Mouse (Mus musculus) embryo, embryonic 11.5 days (tissue): ENCODE results near the gene Cep135.
A peak's percentile ranks its signal among the peaks of the same experiment; 100 is the strongest.

Experiments
- DNase-seq: peaks from one replicate; pipeline ENCODE4 v3.0.0-alpha.2; 2012; ENCODE audit warnings: low read depth, low spot score

The Cep135 gene

DNA sequence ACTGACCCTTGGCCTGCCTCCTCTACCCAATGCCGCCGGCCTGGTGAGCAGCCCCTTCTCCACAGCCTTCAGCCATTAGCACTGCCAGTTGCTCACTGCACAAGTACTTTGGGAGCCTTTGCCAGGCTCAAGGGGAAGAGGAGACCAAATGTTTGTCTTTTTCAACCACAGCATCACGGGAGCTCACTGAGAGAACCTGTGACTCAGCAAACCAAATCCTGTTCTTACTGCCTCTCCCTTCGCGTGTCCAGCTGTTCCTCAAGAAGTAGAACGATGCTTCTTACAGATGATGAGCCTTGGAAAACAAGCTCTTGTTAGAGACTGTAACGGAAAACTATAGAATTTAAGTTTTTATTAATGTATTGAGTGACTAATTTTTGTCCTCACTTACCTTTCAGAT lies 55.7 kb downstream of the Cep135 start:
- DNase-seq, result no peak

DNA sequence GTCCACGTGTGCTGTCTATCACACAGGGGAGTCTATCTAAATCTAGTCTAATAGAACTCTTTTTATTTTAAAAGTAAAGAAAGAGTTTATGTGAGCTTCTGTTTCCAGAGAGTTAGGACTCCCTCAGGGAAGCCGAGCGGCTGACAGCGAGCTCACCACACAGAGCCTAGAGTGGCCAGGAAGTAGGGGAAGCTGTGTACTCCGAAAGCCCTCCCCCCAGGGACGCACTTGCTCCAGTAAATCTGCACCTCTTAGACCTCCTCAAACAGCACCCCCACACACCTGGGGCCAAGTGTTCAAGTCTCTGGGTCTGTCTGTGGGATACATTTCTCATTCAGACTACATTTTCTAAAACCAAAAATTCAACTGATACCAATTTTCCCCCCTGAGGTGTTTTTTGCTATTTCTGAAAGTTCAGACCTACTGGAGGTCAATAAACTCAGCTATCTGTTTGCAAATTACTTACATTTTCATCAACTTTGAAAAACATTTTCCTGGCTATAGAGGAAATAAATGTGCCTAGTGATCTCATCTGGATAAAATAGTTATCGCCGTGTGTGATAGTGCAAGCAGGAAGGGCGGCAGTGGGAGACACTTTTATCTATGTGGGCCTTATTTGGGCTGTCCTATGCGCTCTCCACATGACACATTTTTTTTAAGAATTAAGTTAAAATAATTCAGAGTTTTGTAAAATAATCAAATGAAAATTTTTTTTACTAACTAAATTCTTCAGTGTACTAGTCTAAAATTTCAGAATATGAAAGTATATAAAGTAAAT lies 56.8 kb downstream of the Cep135 start:
- DNase-seq, result no peak

DNA sequence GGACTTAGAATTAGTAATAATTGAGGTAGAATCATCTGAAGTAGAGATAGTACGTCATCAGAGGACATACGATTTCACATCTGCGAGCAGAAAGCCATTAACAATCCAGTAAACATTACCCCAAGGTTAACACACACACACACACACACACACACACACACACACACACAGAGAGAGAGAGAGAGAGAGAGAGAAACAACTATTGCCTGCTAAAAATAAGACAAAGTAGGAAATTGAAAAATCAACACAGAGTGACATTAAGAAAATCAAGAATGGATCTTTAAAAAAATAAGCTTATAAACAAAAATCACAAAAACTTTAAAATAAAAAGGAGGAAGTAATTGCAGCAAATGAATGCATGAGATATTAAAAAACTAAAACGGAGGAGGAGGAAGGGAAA lies 61.4 kb downstream of the Cep135 start:
- no peak for DNase-seq

DNA sequence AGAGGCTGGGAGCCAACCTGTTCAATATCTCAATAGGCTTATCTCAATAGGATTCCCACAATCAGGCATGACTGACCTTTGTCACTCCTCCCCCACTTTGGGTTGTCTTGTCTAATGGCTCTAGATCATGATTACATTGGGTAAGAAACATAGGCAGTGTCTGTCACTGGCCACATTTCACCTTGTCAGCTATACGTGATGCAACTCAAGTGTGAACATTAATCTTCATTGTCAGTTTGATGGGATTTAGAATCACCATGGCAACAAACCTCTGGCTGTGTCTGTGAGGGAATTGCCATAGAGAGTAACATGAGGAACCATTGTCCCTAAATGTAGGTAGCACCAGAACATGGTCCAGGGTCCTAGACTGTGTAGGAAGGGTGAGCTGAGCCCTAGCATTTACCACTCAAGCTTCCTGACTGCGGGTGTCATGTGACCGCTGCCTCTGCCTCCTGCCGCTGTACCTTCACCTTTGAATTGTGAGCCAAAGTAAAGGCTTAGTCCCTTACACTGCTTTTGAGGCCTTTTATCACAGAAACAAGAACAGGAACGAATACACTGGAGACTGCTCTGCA lies 62.7 kb downstream of the Cep135 start:
- DNase-seq, result no peak

DNA sequence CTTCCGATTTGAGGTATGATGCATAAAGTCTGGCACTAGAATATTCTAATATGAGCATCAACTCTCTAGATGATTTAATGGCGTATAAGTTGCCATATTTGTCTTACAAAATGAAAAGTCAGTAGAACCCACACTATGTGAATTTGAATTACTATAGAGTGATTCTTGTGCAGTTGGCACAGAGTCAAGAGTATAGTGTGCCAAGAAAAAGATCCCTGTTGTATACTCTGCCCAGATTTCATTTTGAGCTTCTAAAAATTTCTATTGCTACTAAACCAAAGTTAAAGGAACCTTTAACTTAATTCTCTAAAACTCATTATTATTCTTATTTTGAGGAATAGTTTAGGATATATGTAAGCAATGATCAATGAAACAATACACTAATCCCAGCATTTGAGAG lies 67.7 kb downstream of the Cep135 start, which contains the start of gene C530008M17Rik:
C530008M17Rik (plus strand) TSS at position 301 of the 400 bp plus-strand sequence.
- no peak for DNase-seq

DNA sequence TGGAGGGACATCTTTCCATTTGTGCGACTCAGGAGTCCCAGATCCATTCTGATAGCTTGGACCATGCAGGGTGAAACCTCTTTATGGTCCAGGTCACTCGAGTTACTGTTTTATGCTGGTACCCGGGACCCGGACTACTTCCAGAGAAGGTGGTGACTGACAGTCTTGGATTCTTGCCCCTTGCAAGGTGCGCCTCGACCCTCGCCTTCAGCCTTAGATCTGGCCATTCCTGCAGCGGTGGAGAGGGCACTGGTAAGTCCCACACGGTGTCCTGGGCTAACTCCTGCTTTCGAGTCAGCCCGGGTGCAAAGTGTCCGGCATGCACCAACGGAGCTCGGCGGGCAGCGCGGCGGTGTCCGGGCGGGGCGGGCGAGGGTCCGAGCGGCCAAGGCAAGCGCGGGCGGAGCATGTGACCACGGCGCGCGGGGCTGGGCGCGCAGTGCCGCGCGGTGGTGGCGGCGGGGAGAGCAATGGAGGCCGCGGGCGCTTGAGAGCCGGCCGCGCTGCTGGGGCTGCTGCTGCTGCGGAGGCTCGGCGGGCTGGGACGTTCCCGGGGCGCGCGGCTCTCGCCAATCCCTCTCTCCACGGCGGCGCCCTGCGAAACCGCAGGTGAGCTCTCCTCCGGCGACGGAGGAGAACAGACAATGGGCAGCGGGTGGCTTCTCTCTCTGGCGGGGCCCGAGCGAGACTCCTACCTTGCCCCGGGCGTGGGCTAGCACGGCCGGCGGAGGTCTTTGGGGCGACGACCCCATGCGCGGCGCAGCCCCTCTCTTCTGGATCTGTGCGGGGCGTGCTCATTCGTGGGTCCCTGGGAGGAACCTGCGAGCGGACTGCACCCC lies 69.0 kb downstream of the Cep135 start:
- peak; percentile 49 for DNase-seq

DNA sequence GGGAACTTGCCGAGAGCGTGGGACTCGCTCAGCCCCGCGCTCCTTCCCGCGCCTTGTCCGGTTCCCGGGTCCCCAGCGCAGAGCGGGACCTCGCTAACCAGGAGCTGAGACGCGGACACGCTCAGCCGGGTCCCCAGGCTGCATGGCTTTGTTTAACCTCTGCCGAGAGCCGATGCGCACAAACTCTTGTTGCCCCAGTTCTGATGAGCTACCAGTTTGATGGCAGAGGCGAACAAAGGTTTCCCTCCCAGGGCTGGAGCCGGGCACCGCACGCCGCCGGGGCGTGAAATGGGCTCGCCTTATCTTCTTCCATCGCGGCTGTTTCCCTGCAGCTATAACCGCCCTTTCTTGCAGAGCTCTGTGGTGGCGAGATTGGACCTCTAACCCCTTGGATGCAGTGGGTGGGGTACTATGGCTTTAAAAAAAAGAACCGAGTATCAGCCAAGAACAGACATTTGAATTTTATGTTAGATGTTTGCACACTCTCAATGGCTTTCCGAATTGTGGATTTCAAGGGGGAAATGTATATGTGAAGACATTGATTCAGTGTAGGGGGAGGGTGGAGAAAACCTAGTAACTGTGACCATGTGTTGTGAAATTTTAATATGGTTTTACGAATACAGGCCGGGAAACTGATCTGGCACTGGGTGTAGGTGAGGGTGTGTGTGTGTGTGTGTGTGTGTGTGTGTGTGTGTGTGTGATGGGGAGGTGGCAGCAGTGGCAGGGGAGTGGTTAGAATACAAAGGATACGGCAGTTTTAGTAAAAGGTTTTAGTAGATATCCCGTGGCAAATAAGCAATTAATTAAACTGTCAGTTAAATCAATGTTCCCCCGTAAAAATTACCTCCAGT lies 69.8 kb downstream of the Cep135 start:
- DNase-seq, result peak; percentile 16

DNA sequence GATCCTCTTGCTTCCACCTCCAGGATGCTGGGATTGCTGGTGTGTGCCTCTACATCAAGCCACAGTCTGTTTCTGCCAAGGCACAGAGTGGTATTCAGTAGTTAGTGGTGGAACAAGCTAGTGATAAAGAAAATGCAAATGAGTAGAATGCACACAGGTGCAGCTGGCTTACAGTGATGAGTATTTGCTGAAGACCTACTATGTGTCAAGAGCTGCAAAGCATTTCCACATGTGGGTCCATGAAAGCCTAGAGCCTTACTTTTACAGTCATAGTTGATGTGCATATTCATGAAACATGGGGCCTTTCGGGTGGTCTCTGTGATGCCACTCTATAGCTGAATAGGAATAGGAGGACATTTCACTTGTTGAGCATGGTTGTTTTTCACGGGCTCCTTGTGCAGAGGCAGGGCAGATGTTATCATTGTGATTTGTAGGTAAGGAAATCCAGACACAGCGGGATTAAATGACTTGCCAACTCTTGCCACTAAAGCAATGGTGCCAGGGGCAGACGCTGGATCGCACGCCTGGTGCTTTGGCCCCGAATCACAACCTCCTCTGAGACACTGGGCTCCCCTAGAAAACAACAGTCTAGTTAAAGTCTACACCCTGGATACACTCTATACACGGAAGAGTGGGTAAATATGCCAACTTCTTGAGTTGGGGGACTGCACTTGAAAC lies 71.6 kb downstream of the Cep135 start:
- no peak for DNase-seq

DNA sequence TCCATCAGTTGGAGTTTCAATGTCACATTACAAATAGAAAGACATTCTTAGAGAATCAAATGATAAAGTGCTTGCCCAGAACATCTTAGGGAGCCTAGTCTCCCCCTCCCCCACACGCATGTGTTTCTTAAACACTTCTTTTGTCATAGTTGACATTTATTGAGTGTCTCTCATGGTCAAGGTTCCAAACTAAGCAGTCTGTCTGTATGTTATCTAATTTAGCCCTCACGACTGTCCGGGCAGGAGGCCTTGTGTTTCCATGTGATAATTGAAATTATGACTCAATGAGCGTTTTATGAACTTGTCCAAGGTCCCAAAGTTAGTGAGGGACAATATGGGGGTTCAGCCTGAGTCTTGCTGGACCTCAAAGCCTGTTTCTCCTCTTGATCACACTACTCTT lies 72.8 kb downstream of the Cep135 start:
- DNase-seq, result no peak

DNA sequence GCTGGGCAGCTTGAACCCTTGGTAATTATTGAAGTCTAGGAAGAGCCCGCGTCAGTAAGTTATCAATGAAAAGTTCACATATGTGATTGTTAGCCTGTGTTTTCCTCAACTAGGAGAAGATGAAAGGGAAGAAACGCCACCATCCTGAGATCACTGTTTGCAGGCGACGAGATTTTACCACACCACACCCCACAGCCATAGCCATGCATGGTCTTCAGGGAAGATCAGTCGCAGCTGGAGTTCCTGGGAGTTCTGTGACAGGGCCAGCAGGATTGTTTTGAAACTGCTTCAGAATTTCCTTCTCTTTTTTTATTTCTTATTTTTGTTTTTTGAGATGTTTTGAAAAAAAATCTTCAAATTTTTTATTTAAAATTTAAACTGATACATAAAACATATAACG lies 76.4 kb downstream of the Cep135 start:
- DNase-seq, result no peak

DNA sequence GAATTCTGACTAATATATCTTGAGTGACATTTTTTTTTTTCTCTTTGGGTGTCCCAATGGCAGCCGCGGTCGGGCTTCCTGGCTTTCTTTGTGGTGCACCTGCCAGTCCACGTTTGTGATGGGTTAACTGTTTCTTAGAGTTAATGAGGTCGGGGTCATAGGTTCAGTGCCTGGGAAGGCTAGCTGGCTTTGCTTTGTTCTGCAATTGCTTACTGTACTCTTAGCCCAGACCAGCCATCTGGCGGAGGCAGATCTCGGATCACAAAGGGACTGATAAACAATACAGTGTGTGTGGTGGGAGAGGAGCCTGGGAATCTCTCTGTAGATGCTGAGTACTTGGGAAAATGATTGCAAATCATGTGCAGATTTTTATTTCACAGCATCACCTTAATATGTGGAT lies 76.9 kb downstream of the Cep135 start:
- DNase-seq, result peak; percentile 50

DNA sequence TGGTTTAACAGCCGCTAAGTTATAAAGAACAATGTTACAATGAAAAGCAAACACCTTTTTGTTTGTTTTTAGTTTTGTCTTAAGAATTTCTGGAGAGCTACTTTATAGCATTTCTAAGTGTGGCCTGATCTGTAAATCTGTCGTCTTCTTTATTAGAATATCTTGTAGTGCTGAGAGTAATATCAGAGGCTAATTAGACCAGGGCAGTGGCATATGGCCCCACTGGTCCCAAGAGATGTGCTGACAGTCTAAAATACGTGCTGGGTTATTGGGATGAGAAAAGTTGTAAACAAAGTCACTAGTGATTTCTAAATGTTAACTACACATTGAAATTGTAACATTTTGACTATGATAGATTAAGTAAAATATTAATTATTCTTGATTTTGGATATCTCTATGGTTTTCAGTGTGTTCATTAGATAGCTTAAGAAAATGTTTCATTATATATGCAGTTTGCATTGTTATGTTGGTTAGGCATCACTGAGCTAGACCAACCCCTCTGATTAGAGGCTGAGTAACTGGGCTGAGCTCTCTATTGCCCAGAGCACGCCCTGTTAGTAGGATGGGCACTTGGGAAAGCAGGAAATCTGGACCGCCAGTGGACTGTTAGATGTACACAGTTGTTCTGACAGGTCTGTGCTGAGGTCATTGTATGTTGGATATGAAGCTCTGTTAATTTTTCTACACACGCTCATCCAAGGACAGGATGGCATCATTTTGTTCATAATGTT lies 77.7 kb downstream of the Cep135 start:
- no peak for DNase-seq

DNA sequence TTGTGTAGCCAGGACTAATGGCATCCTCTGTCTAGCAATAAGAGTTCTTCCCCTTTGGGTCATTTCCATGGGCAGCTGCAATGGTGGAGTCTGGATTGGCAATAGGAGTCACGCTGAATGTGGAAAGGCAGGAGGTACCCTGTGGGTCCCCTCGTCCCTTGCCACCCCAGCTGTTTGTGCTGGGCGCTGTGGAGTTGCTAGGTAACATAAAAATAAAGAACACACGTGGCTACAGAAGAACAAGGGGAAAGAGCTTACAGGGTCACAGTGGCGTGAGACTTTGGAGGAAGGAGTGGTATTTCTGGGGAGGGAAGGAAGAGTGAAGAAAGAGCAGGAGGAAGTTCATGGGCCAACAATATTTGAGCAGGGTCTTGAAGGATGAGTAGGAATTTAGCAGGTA lies 79.6 kb downstream of the Cep135 start:
- DNase-seq, result no peak

DNA sequence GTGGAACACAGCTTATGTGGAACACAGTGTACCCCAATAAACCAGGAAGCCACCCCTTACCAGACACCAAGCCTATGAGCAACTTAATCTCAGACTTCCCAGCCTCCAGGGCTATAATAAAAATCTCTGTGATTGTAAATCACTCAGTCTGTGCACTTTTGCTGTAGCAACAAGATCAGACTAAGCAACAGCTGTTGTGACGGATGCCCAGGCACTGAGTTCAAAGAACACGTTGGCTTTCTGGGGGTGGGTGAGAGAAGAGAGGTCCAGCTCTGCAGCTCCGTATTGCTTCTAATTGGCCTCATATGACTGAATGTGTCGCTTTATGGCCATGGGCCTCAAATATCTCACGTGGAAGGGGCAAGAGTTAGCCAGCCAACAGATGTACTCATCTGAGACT lies 80.0 kb downstream of the Cep135 start:
- DNase-seq, result no peak

DNA sequence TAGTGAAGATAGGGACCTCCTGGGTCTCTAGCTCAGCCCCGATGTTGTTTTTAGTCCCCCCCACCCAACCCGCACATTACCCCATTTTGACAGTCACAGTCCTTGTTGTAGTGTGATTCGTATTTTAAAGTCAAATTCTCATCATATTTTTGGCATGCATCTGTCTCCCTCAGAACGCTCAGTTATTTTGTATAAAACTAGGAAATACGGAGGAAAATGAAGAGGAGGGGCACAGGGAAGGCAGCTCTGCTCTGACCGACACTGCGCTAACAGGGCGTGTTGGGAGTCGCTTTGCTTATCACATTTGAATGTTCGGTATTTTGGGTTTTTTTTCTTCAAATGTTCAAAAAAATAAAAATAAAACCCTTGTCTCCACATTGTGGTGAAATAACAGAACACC lies 81.7 kb downstream of the Cep135 start:
- no peak for DNase-seq

DNA sequence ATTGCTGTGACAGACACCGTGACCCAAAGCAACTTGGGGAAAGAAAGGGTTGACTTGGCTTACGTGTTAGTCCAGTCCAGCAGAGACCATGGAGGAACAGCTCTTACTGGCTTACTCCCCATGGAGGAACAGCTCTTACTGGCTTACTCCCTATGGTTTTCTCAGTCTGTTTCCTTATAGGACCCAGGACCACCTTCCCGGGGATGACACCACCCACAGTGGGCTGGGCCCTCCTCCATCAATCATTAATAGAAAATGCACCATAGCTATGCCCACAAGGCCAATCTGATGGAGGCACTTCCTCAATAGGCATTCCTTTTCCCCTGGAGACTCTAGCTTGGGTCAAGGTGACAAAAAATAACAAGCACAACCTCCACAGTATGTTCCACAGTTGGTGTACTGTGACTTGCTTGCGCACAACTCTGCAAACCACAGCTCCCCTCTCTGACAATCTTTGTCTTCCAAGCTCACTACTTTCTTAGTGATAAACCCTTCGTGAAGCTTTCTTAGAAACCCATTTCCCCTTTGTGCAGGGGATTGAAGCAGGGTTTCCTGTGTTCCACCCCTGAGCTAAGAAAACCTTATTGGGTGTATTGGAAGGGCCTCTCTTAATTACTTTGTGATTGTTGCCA lies 85.6 kb downstream of the Cep135 start:
- DNase-seq, result no peak

DNA sequence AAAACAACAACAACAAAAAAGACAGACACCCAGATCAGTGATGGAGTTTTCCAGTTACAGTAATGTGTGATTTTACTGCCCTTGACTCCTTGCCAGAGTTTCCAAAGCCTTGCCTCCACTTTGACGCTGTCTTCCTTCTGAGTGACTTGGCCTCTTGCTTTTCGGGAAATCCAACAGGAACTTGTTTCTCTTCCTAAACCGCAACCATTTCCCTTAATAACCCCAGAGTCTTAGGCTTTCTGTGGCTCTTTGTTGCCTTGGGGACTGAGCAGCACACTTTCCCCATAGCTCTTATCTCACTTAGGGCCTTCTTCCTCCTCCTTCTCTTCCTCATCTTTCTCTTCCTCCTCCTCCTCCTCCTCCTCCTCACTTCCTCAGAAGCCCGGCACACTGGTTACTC lies 86.9 kb downstream of the Cep135 start:
- no peak for DNase-seq

DNA sequence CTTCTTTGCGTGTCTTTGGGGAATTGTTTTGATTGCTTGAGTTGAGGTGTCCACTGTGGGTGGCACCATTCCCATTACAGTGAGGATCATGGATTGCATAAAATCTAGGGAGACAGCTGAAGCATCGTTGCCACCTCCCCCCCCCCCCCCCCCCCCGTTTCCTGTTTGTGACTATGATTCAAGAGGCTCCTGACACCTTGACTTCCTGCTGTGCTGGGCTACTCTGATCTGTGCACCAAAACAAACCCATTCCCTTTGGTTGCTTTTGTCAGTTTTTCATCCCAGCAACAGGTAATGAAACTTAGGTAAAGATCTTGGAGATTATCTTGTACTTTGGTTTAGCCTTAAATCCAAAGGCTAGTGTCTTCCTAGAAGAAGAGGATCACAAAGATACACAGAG lies 92.5 kb downstream of the Cep135 start:
- DNase-seq, result no peak

DNA sequence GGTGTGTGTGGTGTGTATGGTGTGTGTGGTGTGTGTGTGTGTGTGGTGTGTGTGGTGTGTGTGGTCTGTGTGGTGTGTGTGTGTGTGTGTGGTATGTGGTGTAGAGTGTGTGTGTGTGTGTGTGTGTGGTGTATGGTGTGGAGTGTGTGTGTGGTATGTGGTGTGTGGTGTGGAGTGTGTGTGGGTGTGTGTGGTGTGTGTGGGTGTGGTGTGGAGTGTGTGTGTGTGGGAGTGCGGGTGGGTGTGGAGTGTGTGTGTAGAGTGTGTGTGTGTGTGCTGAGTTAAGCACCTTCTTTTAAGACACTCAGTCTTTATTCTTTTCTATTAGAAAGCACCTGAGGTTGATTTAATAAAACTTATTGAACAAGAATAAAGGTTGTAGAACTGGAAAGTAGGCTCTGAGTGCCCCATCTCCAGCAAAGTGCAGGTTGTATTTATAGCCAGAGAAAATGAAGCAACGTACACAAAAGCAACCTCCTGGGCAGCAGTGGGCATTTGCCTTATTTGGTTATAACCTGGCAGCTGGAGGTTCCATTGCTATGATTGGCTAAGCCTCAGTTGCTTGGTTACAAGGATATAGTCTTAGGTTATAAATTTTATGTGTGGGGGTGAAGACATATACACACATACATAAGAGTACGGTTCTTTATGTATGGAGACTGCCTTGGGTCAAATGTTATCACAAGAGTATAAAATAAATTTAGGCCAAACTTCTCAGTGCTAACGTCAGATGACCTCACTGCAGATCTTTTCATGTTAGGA lies 93.6 kb downstream of the Cep135 start:
- DNase-seq, result no peak
